Mouse (Mus musculus) ES-E14 (cell line): ENCODE measurements at regions not wholly inside any gene's neighbourhood (a gene's known extent, or its start where the extent isn't known, plus 50 kb on each side); places are given as distances from the start of the nearest gene placed in this dataset.

Experiments
- HCFC1 ChIP-seq: IDR thresholded peaks from 2 replicates; pipeline ENCODE4 v1.6.1; 2012; ENCODE audit warnings: low read length, inconsistent platforms, borderline replicate concordance; ENCODE audit not compliant: insufficient read depth
- ZC3H11A ChIP-seq: IDR thresholded peaks from 2 replicates; pipeline ENCODE4 v1.6.1; 2012; ENCODE audit warnings: low read depth, mild to moderate bottlenecking, inconsistent platforms, low read length, borderline replicate concordance

DNA sequence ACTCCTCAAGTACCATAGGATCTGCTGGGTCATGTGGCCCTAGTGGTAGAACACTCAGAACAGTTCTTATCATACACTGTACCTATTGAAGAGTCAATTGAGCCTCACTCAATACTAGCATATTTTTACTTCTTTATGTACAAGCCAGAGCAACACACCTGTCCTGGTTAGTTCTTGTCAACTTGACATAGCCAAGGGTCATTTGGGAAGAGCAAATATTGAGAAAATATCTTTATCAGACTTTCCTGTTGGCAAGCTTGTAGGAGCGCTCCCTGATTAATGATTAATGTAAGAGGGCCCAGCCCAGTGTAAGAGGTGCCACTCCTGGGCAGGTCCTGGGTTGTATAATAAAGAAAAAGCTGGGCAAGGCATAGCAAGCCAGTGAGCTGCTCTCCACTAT lies 142.3 kb upstream of the Tle4 start:
- TF ChIP-seq HCFC1 (no peak), ZC3H11A (no peak)
